Mouse (Mus musculus) cortical plate, adult 2 months (tissue): ENCODE data around the gene Rassf7.

Experiments
- CTCF ChIP-seq: fragments of 200-500 bp; IDR thresholded peaks from 2 replicates; pipeline ENCODE4 v1.5.1; 2011; ENCODE audit warnings: mild to moderate bottlenecking, control low read depth, low read length; ENCODE audit not compliant: insufficient read depth; ENCODE audit errors: extremely low read depth
- POLR2A ChIP-seq: fragments of 200-500 bp; IDR thresholded peaks from 2 replicates; pipeline ENCODE4 v1.6.1; 2011; ENCODE audit warnings: mild to moderate bottlenecking, low read length, control low read depth; ENCODE audit not compliant: insufficient read depth; ENCODE audit errors: extremely low read depth

DNA sequence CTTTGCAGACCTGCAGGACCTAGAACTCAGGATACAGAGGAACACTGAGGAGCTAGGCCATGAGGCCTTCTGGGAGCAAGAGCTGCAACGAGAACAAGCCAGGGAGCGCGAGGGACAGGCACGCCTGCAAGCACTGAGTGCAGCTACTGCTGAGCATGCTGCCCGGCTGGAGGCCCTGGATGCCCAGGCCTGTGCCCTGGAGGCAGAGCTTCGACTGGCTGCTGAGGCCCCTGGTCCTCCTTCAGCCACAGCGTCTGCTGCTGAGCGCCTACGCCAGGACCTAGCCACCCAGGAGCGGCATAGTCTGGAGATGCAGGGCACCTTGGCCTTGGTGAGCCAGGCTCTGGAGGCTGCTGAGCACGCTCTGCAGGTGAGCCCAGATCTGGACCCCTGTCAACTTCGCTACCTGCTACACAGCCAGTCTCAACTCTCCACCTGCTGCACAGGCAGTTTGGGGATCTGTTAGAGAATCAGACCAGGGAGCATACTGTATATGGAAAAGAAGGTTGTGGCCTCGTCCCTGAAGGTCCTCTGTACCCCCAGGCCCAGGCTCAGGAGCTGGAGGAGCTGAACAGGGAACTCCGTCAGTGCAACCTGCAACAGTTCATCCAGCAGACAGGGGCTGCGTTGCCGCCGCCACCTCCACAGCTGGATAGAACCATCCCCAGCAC lies 1.8 kb downstream of the Rassf7 start:
- TF ChIP-seq POLR2A (no peak), CTCF (no peak)
